Mouse (Mus musculus) neural tube, embryonic 11.5 days (tissue): ENCODE measurements around the gene Gm10197. TPM values are rescaled to one million over a fixed set of nuclear protein-coding genes. Genes with fewer than 3 reads are reported as not detected.

Experiments
- ATAC-seq: fragments of 200-750 bp; cut with Nextera tagmentation; 2 replicates; pipeline ENCODE4 v1.8.0; 2017; ENCODE audit warnings: moderate number of reproducible peaks, mild to moderate bottlenecking, moderate TSS enrichment, moderate library complexity; ENCODE audit not compliant: insufficient read depth, low FRiP score, low TSS enrichment
- DNase-seq: peaks from one replicate; pipeline ENCODE4 v3.0.0-alpha.2; 2015; ENCODE audit warnings: low spot score
- H3K27ac ChIP-seq: fragments of 300-500 bp; sonication (generic); 2 replicates; pipeline ENCODE4 v1.5.1; 2014; ENCODE audit warnings: low read depth, mild to moderate bottlenecking, low read length
- H3K27me3 ChIP-seq: fragments of 300-500 bp; sonication (generic); 2 replicates; pipeline ENCODE4 v1.6.1; 2014; ENCODE audit warnings: mild to moderate bottlenecking, low read length, mixed read lengths; ENCODE audit not compliant: control insufficient read depth, insufficient read depth
- H3K36me3 ChIP-seq: fragments of 300-500 bp; sonication (generic); 2 replicates; pipeline ENCODE4 v1.6.1; 2014; ENCODE audit warnings: mild to moderate bottlenecking, low read length, moderate library complexity, mixed read lengths; ENCODE audit not compliant: control insufficient read depth, insufficient read depth
- H3K4me1 ChIP-seq: fragments of 300-500 bp; sonication (generic); 2 replicates; pipeline ENCODE4 v1.6.1; 2014; ENCODE audit warnings: low read length, mixed read lengths; ENCODE audit not compliant: control insufficient read depth, insufficient read depth
- H3K4me2 ChIP-seq: fragments of 300-500 bp; sonication (generic); 2 replicates; pipeline ENCODE4 v1.6.1; 2014; ENCODE audit warnings: low read depth, mild to moderate bottlenecking, moderate library complexity
- H3K4me3 ChIP-seq: fragments of 300-500 bp; sonication (generic); 2 replicates; pipeline ENCODE4 v1.5.1; 2014; ENCODE audit warnings: low read depth, low read length
- H3K9ac ChIP-seq: fragments of 300-500 bp; sonication (generic); 2 replicates; pipeline ENCODE4 v1.6.1; 2014; ENCODE audit warnings: mild to moderate bottlenecking, low read length
- H3K9me3 ChIP-seq: fragments of 300-500 bp; sonication (generic); 2 replicates; pipeline ENCODE4 v1.6.1; 2016; ENCODE audit warnings: low read length; ENCODE audit not compliant: control insufficient read depth
- WGBS: fragments of 180-500 bp; shearing (Covaris S2); extraction: QIAGEN DNeasy Blood & Tissue Kit; methylation state at CpG from one replicate; pipeline ENCODE4 v1.1.7; 2014; 5-methylcytosine and 5-hydroxymethylcytosine counted together
- polyA plus RNA-seq: library from polyadenylated mRNA; unstranded; fragments of >200 nt; fragmentation: Nextera tagmentation; extraction: Ambion mirVana; gene quantifications from 2 replicates; pipeline ENCODE4 v1.2.1, GENCODE M21; 2014

Gene Gm10197
- polyA plus RNA-seq, result 7.2 TPM in 1 of 2 replicates, not detected in the other

- DNase-seq, result no peak
- no peak within 1 kb of the TSS for H3K9ac ChIP-seq
- no peak within 1 kb of the TSS for H3K4me3 ChIP-seq
- H3K9me3 ChIP-seq, result no peaks in the 10 kb centered on the region
- no peaks in the 10 kb centered on the region for H3K27me3 ChIP-seq
- no peak within 1 kb of the TSS for H3K27ac ChIP-seq
- no peak within 1 kb of the TSS for H3K4me2 ChIP-seq
- no peaks in the 10 kb centered on the region for H3K4me1 ChIP-seq
- no peak for ATAC-seq
- WGBS, result 92% methylated on average over 13 of the region's 13 CpGs
- peaks cover 3% of the 10 kb centered on the region; the same call in 1 of the 2 replicates for H3K36me3 ChIP-seq
Observed at GRCm38 (mm10) chr19:53371666-53372065, at the start of gene Gm10197. TSS of gene Gm10197 (minus strand) at chr19:53371766.

- Histone ChIP-seq H3K9ac (peak overlapping the region; percentile 47), H3K27me3 (no peaks in the 10 kb centered on the region), H3K9me3 (no peaks in the 10 kb centered on the region), H3K4me1 (peaks cover 4% of the 10 kb centered on the region; the same call in 1 of the 2 replicates), H3K4me3 (peak overlapping the region; percentile 35), H3K4me2 (peak overlapping the region; percentile 66), H3K36me3 (no peaks in the 10 kb centered on the region), H3K27ac (peak overlapping the region; percentile 67; the same call in 1 of the 2 replicates)
- ATAC-seq (peak; percentile 94), DNase-seq (peak; percentile 84)
- under 1% methylated on average over 19 of the region's 19 CpGs for WGBS
Observed at GRCm38 (mm10) chr19:53420924-53421582, 49.5 kb upstream of the Gm10197 start.

- H3K4me3 ChIP-seq, result no peak overlapping the region
- H3K27ac ChIP-seq, result no peak overlapping the region
- H3K27me3 ChIP-seq, result no peaks in the 10 kb centered on the region
- H3K36me3 ChIP-seq, result no peaks in the 10 kb centered on the region
- H3K4me2 ChIP-seq, result no peak overlapping the region
- peaks cover 4% of the 10 kb centered on the region; the same call in 1 of the 2 replicates for H3K4me1 ChIP-seq
- WGBS, result 48% methylated on average over 5 of the region's 5 CpGs
- H3K9ac ChIP-seq, result no peak overlapping the region
- no peak for ATAC-seq
- H3K9me3 ChIP-seq, result no peaks in the 10 kb centered on the region
- DNase-seq, result peak; percentile 74
Observed at GRCm38 (mm10) chr19:53419834-53420233, 48.3 kb upstream of the Gm10197 start.

GRCm38 (mm10) chr19:53415198-53415597 is 43.6 kb upstream of the Gm10197 start:
- WGBS, result 84% methylated on average over 17 of the region's 17 CpGs
- no peak for ATAC-seq
- no peak overlapping the region for H3K4me3 ChIP-seq
- H3K27me3 ChIP-seq, result no peaks in the 10 kb centered on the region
- DNase-seq, result no peak
- no peaks in the 10 kb centered on the region for H3K9me3 ChIP-seq
- H3K4me2 ChIP-seq, result no peak overlapping the region
- H3K4me1 ChIP-seq, result peaks cover 14% of the 10 kb centered on the region
- no peak overlapping the region for H3K27ac ChIP-seq
- H3K9ac ChIP-seq, result no peak overlapping the region
- H3K36me3 ChIP-seq, result no peaks in the 10 kb centered on the region

GRCm38 (mm10) chr19:53414650-53415049 is 43.1 kb upstream of the Gm10197 start:
- WGBS, result 84% methylated on average over 11 of the region's 11 CpGs
- H3K9me3 ChIP-seq, result no peaks in the 10 kb centered on the region
- no peaks in the 10 kb centered on the region for H3K27me3 ChIP-seq
- H3K9ac ChIP-seq, result no peak overlapping the region
- ATAC-seq, result no peak
- H3K4me1 ChIP-seq, result peaks cover 14% of the 10 kb centered on the region
- no peak overlapping the region for H3K4me3 ChIP-seq
- no peak overlapping the region for H3K27ac ChIP-seq
- H3K36me3 ChIP-seq, result no peaks in the 10 kb centered on the region
- H3K4me2 ChIP-seq, result no peak overlapping the region
- no peak for DNase-seq

- DNase-seq, result no peak
- no peak for ATAC-seq
- no peaks in the 10 kb centered on the region for H3K36me3 ChIP-seq
- peaks cover 14% of the 10 kb centered on the region for H3K4me1 ChIP-seq
- no peak overlapping the region for H3K9ac ChIP-seq
- H3K4me2 ChIP-seq, result no peak overlapping the region
- no peaks in the 10 kb centered on the region for H3K9me3 ChIP-seq
- no peak overlapping the region for H3K4me3 ChIP-seq
- H3K27me3 ChIP-seq, result no peaks in the 10 kb centered on the region
- H3K27ac ChIP-seq, result no peak overlapping the region
- 79% methylated on average over 15 of the region's 15 CpGs for WGBS
Observed at GRCm38 (mm10) chr19:53413617-53414380, 42.2 kb upstream of the Gm10197 start.

GRCm38 (mm10) chr19:53412149-53412848 is 40.7 kb upstream of the Gm10197 start:
- ATAC-seq (no peak), DNase-seq (peak; percentile 46)
- WGBS, result 4% methylated on average over 6 of the region's 6 CpGs
- Histone ChIP-seq H3K4me1 (peaks cover 14% of the 10 kb centered on the region), H3K27me3 (no peaks in the 10 kb centered on the region), H3K4me3 (no peak overlapping the region), H3K9me3 (no peaks in the 10 kb centered on the region), H3K27ac (peak overlapping the region; percentile 53; the same call in 1 of the 2 replicates), H3K4me2 (no peak overlapping the region), H3K36me3 (no peaks in the 10 kb centered on the region), H3K9ac (0 out of 2 replicates have a peak overlapping the region, but pooled peaks have one; percentile 4)

GRCm38 (mm10) chr19:53409663-53410307 is 38.2 kb upstream of the Gm10197 start:
- H3K4me2 ChIP-seq, result no peak overlapping the region
- 68% methylated on average over 17 of the region's 17 CpGs for WGBS
- no peaks in the 10 kb centered on the region for H3K9me3 ChIP-seq
- H3K27ac ChIP-seq, result no peak overlapping the region
- ATAC-seq (no peak), DNase-seq (no peak)
- peaks cover 14% of the 10 kb centered on the region for H3K4me1 ChIP-seq
- no peak overlapping the region for H3K9ac ChIP-seq
- no peaks in the 10 kb centered on the region for H3K27me3 ChIP-seq
- no peak overlapping the region for H3K4me3 ChIP-seq
- H3K36me3 ChIP-seq, result no peaks in the 10 kb centered on the region
